Mouse (Mus musculus) lung, embryonic 15.5 days (tissue): Measurements from ENCODE around the gene 4933434E20Rik. TPM values are rescaled to one million over a fixed set of nuclear protein-coding genes. Genes with fewer than 3 reads are reported as not detected.

Source experiments
- ATAC-seq: fragments of 200-750 bp; cut with Nextera tagmentation; 2 replicates; pipeline ENCODE4 v1.8.0; 2017; ENCODE audit warnings: moderate number of reproducible peaks, borderline replicate concordance; ENCODE audit not compliant: low FRiP score, low TSS enrichment; ENCODE audit errors: extremely low read depth
- H3K27ac ChIP-seq: fragments of 300-500 bp; sonication (generic); 2 replicates; pipeline ENCODE4 v1.5.1; 2015; ENCODE audit warnings: moderate library complexity, mild to moderate bottlenecking, inconsistent platforms
- H3K27me3 ChIP-seq: fragments of 300-500 bp; sonication (generic); 2 replicates; pipeline ENCODE4 v1.6.1; 2015; ENCODE audit warnings: inconsistent platforms
- H3K36me3 ChIP-seq: fragments of 300-500 bp; sonication (generic); 2 replicates; pipeline ENCODE4 v1.6.1; 2015; ENCODE audit warnings: inconsistent platforms
- H3K4me1 ChIP-seq: fragments of 300-500 bp; sonication (generic); 2 replicates; pipeline ENCODE4 v1.6.1; 2015; ENCODE audit warnings: inconsistent platforms
- H3K4me2 ChIP-seq: fragments of 300-500 bp; sonication (generic); 2 replicates; pipeline ENCODE4 v1.6.1; 2015; ENCODE audit warnings: inconsistent platforms, mild to moderate bottlenecking, moderate library complexity
- H3K4me3 ChIP-seq: fragments of 300-500 bp; sonication (generic); 2 replicates; pipeline ENCODE4 v1.5.1; 2015; ENCODE audit warnings: mild to moderate bottlenecking, inconsistent platforms
- H3K9ac ChIP-seq: fragments of 300-500 bp; sonication (generic); 2 replicates; pipeline ENCODE4 v1.6.1; 2015; ENCODE audit warnings: inconsistent platforms
- H3K9me3 ChIP-seq: fragments of 300-500 bp; sonication (generic); 2 replicates; pipeline ENCODE4 v1.6.1; 2016; ENCODE audit warnings: inconsistent platforms
- WGBS: fragments of 180-500 bp; shearing (Covaris S2); methylation state at CpG from one replicate; pipeline ENCODE4 v1.1.7; 2015; 5-methylcytosine and 5-hydroxymethylcytosine counted together
- polyA plus RNA-seq: library from polyadenylated mRNA; unstranded; fragments of >200 nt; fragmentation: Nextera tagmentation; extraction: Ambion mirVana; gene quantifications from 2 replicates; pipeline ENCODE4 v1.2.1, GENCODE M21; 2015

4933434E20Rik gene
- polyA plus RNA-seq, 1 experiment from 2014 or later, result 154 TPM

- Histone ChIP-seq H3K27ac (no peak overlapping the region), H3K27me3 (no peaks in the 10 kb centered on the region), H3K4me3 (no peak overlapping the region), H3K36me3 (peaks cover 30% of the 10 kb centered on the region), H3K4me2 (no peak overlapping the region), H3K4me1 (no peaks in the 10 kb centered on the region), H3K9me3 (no peaks in the 10 kb centered on the region), H3K9ac (no peak overlapping the region)
- ATAC-seq, result no peak
- 52% methylated on average over 3 of the region's 3 CpGs for WGBS
These were observed 14.1 kb downstream of the 4933434E20Rik start for GRCm38 (mm10) chr3:90065553-90065952.

- ATAC-seq, result no peak
- Histone ChIP-seq H3K27me3 (no peaks in the 10 kb centered on the region), H3K9me3 (no peaks in the 10 kb centered on the region), H3K27ac (no peak overlapping the region), H3K4me2 (no peak overlapping the region), H3K36me3 (peaks cover 7% of the 10 kb centered on the region), H3K4me1 (no peaks in the 10 kb centered on the region), H3K9ac (no peak overlapping the region), H3K4me3 (no peak overlapping the region)
- 82% methylated on average over 4 of the region's 4 CpGs for WGBS
These were observed 16.4 kb downstream of the 4933434E20Rik start for GRCm38 (mm10) chr3:90067851-90068250.

GRCm38 (mm10) chr3:90069688-90070087 lies 18.3 kb downstream of the 4933434E20Rik start:
- WGBS, result 63% methylated on average over 7 of the region's 7 CpGs
- Histone ChIP-seq H3K9ac (no peak overlapping the region), H3K4me3 (no peak overlapping the region), H3K36me3 (no peaks in the 10 kb centered on the region), H3K27me3 (no peaks in the 10 kb centered on the region), H3K27ac (no peak overlapping the region), H3K9me3 (no peaks in the 10 kb centered on the region), H3K4me1 (no peaks in the 10 kb centered on the region), H3K4me2 (no peak overlapping the region)
- no peak for ATAC-seq

GRCm38 (mm10) chr3:90072294-90072693 lies 20.9 kb downstream of the 4933434E20Rik start, which contains the start of gene Tpm3:
Gene Tpm3, plus strand, starts transcription at chr3:90072649.
- Histone ChIP-seq H3K27me3 (no peaks in the 10 kb centered on the region), H3K4me1 (peaks cover 5% of the 10 kb centered on the region), H3K36me3 (no peaks in the 10 kb centered on the region), H3K27ac (no peak within 1 kb of the TSS), H3K4me3 (no peak within 1 kb of the TSS), H3K9ac (no peak within 1 kb of the TSS), H3K4me2 (no peak within 1 kb of the TSS), H3K9me3 (no peaks in the 10 kb centered on the region)
- WGBS, result 61% methylated on average over 4 of the region's 4 CpGs
- no peak for ATAC-seq

GRCm38 (mm10) chr3:90076921-90077716 lies 25.7 kb downstream of the 4933434E20Rik start:
- Histone ChIP-seq H3K9me3 (no peaks in the 10 kb centered on the region), H3K4me1 (peaks cover 25% of the 10 kb centered on the region), H3K9ac (no peak overlapping the region), H3K27me3 (no peaks in the 10 kb centered on the region), H3K4me3 (no peak overlapping the region), H3K36me3 (no peaks in the 10 kb centered on the region), H3K27ac (no peak overlapping the region), H3K4me2 (0 out of 2 replicates have a peak overlapping the region, but pooled peaks have one; percentile 6)
- ATAC-seq, result no peak
- 8% methylated on average over 5 of the region's 5 CpGs for WGBS

- no peak overlapping the region for H3K4me3 ChIP-seq
- H3K9me3 ChIP-seq, result no peaks in the 10 kb centered on the region
- no peak overlapping the region for H3K4me2 ChIP-seq
- H3K9ac ChIP-seq, result no peak overlapping the region
- peaks cover 36% of the 10 kb centered on the region for H3K4me1 ChIP-seq
- H3K27ac ChIP-seq, result no peak overlapping the region
- no peaks in the 10 kb centered on the region for H3K36me3 ChIP-seq
- H3K27me3 ChIP-seq, result no peaks in the 10 kb centered on the region
- 39% methylated on average over 5 of the region's 5 CpGs for WGBS
- ATAC-seq, result no peak
These were observed 26.8 kb downstream of the 4933434E20Rik start for GRCm38 (mm10) chr3:90078224-90078623.

GRCm38 (mm10) chr3:90079133-90079762 lies 27.8 kb downstream of the 4933434E20Rik start:
- Histone ChIP-seq H3K36me3 (no peaks in the 10 kb centered on the region), H3K4me2 (peak overlapping the region; percentile 71), H3K27ac (peak overlapping the region; percentile 99), H3K9me3 (no peaks in the 10 kb centered on the region), H3K9ac (peak overlapping the region; percentile 89), H3K4me1 (peaks cover 46% of the 10 kb centered on the region), H3K4me3 (peak overlapping the region; percentile 85), H3K27me3 (no peaks in the 10 kb centered on the region)
- ATAC-seq, result peak; percentile 96
- WGBS, result under 1% methylated on average over 33 of the region's 33 CpGs

GRCm38 (mm10) chr3:90079763-90080497 lies 28.5 kb downstream of the 4933434E20Rik start:
- Histone ChIP-seq H3K4me3 (peak overlapping the region; percentile 85), H3K27ac (peak overlapping the region; percentile 99), H3K4me2 (peak overlapping the region; percentile 71), H3K27me3 (no peaks in the 10 kb centered on the region), H3K4me1 (peaks cover 53% of the 10 kb centered on the region), H3K9me3 (no peaks in the 10 kb centered on the region), H3K36me3 (no peaks in the 10 kb centered on the region), H3K9ac (peak overlapping the region; percentile 89)
- WGBS, result under 1% methylated on average over 51 of the region's 53 CpGs
- peak; percentile 70 for ATAC-seq

GRCm38 (mm10) chr3:90080498-90080863 lies 29.0 kb downstream of the 4933434E20Rik start:
- no peaks in the 10 kb centered on the region for H3K27me3 ChIP-seq
- whole genome bisulfite sequencing, result under 1% methylated on average over 6 of the region's 6 CpGs
- peak overlapping the region; percentile 89 for H3K9ac ChIP-seq
- no peaks in the 10 kb centered on the region for H3K9me3 ChIP-seq
- H3K4me2 ChIP-seq, result peak overlapping the region; percentile 71
- no peaks in the 10 kb centered on the region for H3K36me3 ChIP-seq
- no peak for ATAC-seq
- H3K4me3 ChIP-seq, result peak overlapping the region; percentile 85
- peak overlapping the region; percentile 99 for H3K27ac ChIP-seq
- peaks cover 58% of the 10 kb centered on the region for H3K4me1 ChIP-seq

- Histone ChIP-seq H3K27me3 (no peaks in the 10 kb centered on the region), H3K4me3 (peak overlapping the region; percentile 85), H3K4me2 (peak overlapping the region; percentile 71), H3K27ac (peak overlapping the region; percentile 99), H3K9ac (peak overlapping the region; percentile 14; the same call in 1 of the 2 replicates), H3K9me3 (no peaks in the 10 kb centered on the region), H3K36me3 (peaks cover 7% of the 10 kb centered on the region; the same call in 1 of the 2 replicates), H3K4me1 (peaks cover 66% of the 10 kb centered on the region)
- ATAC-seq, result no peak
- 56% methylated on average over 5 of the region's 5 CpGs for WGBS
These were observed 30.2 kb downstream of the 4933434E20Rik start for GRCm38 (mm10) chr3:90081365-90082240.

- no peak for ATAC-seq
- peak overlapping the region; percentile 9 for H3K4me3 ChIP-seq
- H3K9ac ChIP-seq, result no peak overlapping the region; the same call in 1 of the 2 replicates
- peaks cover 60% of the 10 kb centered on the region for H3K4me1 ChIP-seq
- H3K4me2 ChIP-seq, result peak overlapping the region; percentile 71
- H3K9me3 ChIP-seq, result no peaks in the 10 kb centered on the region
- peaks cover 21% of the 10 kb centered on the region for H3K36me3 ChIP-seq
- no peaks in the 10 kb centered on the region for H3K27me3 ChIP-seq
- peak overlapping the region; percentile 99 for H3K27ac ChIP-seq
- 22% methylated on average over 5 of the region's 5 CpGs for WGBS
These were observed 31.6 kb downstream of the 4933434E20Rik start for GRCm38 (mm10) chr3:90083034-90083433.
